Mouse (Mus musculus) ZHBTc4 (cell line): ENCODE measurements at regions not wholly inside any gene's neighbourhood (a gene's known extent, or its start where the extent isn't known, plus 50 kb on each side); places are given as distances from the start of the nearest gene placed in this dataset.
"Not testable (repeated sequence)": the region's sequence is repeated elsewhere in the genome, so short reads cannot be mapped to it uniquely, and the experiment has no call there.

Source experiments
- DNase-seq: peaks from one replicate; pipeline ENCODE4 v3.0.0-alpha.2; 2011; ENCODE audit warnings: low read depth, low spot score

GRCm38 (mm10) chr12:21784403-21784802 lies 367.0 kb upstream of the Ywhaq start:
- not testable (repeated sequence) for DNase-seq

GRCm38 (mm10) chr12:21778717-21779116 lies 361.3 kb upstream of the Ywhaq start:
- DNase-seq = not testable (repeated sequence)

- DNase-seq = not testable (repeated sequence)
These were observed 360.9 kb upstream of the Ywhaq start for GRCm38 (mm10) chr12:21778308-21778707.

- DNase-seq = peak; percentile 62
These were observed 350.3 kb upstream of the Ywhaq start for GRCm38 (mm10) chr12:21767717-21768116.
